Mouse (Mus musculus) heart, postnatal 0 days (tissue): ENCODE results near the gene Gtsf1l. TPM values are rescaled to one million over a fixed set of nuclear protein-coding genes. Genes with fewer than 3 reads are reported as not detected.

Experiments used
- ATAC-seq: fragments of 200-750 bp; cut with Nextera tagmentation; 2 replicates; pipeline ENCODE4 v1.8.0; 2017; ENCODE audit warnings: low read depth, moderate number of reproducible peaks, moderate library complexity; ENCODE audit not compliant: insufficient read depth
- DNase-seq: peaks from one replicate; pipeline ENCODE4 v3.0.0-alpha.2; 2016; ENCODE audit warnings: low spot score
- H3K27ac ChIP-seq: fragments of 300-500 bp; sonication (generic); 2 replicates; pipeline ENCODE4 v1.5.1; 2014; ENCODE audit warnings: low read depth, mild to moderate bottlenecking
- H3K27me3 ChIP-seq: fragments of 300-500 bp; sonication (generic); 2 replicates; pipeline ENCODE4 v1.6.1; 2014; ENCODE audit warnings: low read length, mixed read lengths; ENCODE audit not compliant: control insufficient read depth, insufficient read depth
- H3K36me3 ChIP-seq: fragments of 300-500 bp; sonication (generic); replicated peaks from 2 replicates; pipeline ENCODE4 v1.6.1; 2014; ENCODE audit warnings: low read length, mixed read lengths; ENCODE audit not compliant: control insufficient read depth, insufficient read depth
- H3K4me1 ChIP-seq: fragments of 300-500 bp; sonication (generic); 2 replicates; pipeline ENCODE4 v1.6.1; 2014; ENCODE audit warnings: antibody characterized with exemption; ENCODE audit not compliant: control insufficient read depth, insufficient read depth
- H3K4me2 ChIP-seq: fragments of 300-500 bp; sonication (generic); 2 replicates; pipeline ENCODE4 v1.6.1; 2014; ENCODE audit warnings: low read depth, mild to moderate bottlenecking, low read length, moderate library complexity
- H3K4me3 ChIP-seq: fragments of 300-500 bp; sonication (generic); 2 replicates; pipeline ENCODE4 v1.5.1; 2014; ENCODE audit warnings: low read depth, low read length
- H3K9ac ChIP-seq: fragments of 300-500 bp; sonication (generic); replicated peaks from 2 replicates; pipeline ENCODE4 v1.6.1; 2014; ENCODE audit warnings: low read depth, low read length, mixed read lengths
- H3K9me3 ChIP-seq: fragments of 300-500 bp; sonication (generic); replicated peaks from 2 replicates; pipeline ENCODE4 v1.6.1; 2016; ENCODE audit warnings: low read length; ENCODE audit not compliant: control insufficient read depth
- CTCF ChIP-seq: IDR thresholded peaks from 2 replicates; pipeline ENCODE4 v1.5.1; 2016; ENCODE audit warnings: antibody characterized with exemption, control low read depth, low read depth
- EP300 ChIP-seq: IDR thresholded peaks from 2 replicates; pipeline ENCODE4 v1.6.1; 2016; ENCODE audit warnings: antibody characterized with exemption, low read depth
- WGBS: fragments of 180-500 bp; shearing (Covaris S2); extraction: QIAGEN DNeasy Blood & Tissue Kit; methylation state at CpG from one replicate; pipeline ENCODE4 v1.1.7; 2014; 5-methylcytosine and 5-hydroxymethylcytosine counted together
- polyA plus RNA-seq: library from polyadenylated mRNA; unstranded; fragments of >200 nt; fragmentation: Nextera tagmentation; extraction: Ambion mirVana; gene quantifications from 2 replicates; pipeline ENCODE4 v1.2.1, GENCODE M21; 2015
- total RNA-seq: library from RNA; depleted of rRNA; stranded (reverse); fragments of >200 nt; gene quantifications from 2 replicates; pipeline ENCODE4 v1.2.3, GENCODE M21; 2014; ENCODE audit warnings: low replicate concordance

The Gtsf1l gene
- total and polyA plus RNA-seq, 2 experiments from 2014 or later: not detected

DNA sequence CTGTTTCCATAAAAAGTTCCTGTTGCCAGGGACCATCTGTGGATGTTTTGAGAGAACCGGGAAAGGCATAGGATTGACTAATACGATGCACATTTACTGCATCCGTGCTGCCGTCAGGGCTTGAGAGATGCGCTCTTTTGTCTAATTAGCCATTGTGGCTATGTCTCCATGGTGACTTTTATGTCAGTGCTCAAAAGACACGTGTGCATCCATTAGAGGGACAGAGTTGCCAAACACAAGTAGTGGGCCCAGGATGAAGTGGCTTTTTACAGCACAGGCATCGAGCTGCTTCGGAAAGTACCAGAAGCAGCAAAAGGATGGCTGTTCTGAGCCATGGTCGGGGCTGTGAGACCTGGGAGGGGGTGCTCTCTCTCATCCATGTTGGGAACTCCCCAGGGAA is 20.7 kb upstream of the Gtsf1l start:
- Histone ChIP-seq H3K4me2 (no peak overlapping the region), H3K27me3 (no peaks in the 10 kb centered on the region), H3K27ac (no peak overlapping the region), H3K4me1 (0 out of 2 replicates have a peak, but pooled peaks cover 3% of the 10 kb centered on the region), H3K36me3 (no peaks in the 10 kb centered on the region), H3K9me3 (no peaks in the 10 kb centered on the region), H3K9ac (no peak overlapping the region), H3K4me3 (no peak overlapping the region)
- ATAC-seq: no peak
- 75% methylated on average over 9 of the region's 9 CpGs for WGBS
- TF ChIP-seq CTCF (no peak), EP300 (no peak)
- DNase-seq: no peak

DNA sequence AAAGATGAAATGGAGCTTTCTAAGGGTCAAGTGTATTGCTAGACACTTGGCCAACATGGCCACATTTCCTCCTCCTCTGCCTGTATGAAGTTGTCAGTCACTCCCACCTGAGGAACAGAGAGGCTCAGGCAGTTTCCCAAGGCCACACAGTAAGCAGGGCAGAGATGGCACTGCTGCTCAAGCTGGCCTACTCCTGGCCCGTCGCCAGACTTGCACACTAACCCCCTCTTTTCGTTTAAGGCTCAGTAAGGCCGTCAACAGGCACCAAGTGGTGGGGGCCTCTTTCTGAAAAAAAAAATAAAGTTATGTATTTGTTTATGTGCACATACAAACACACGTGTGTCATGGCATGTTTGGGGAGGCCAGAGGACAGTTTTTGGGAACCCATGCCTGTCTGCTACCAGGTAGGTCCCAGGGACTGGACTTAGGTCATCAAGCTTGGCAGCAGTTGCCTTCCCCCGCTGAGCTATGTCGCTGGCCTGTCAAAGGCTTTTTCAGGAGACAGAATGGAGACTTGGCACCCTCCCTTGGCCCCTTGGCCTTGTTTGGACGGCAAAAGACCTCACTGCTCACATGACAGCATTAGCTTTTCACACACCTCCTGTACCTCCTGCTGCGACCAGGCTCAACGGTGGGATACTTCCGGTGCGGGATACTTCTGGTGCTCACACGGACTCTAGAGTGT is 16.6 kb upstream of the Gtsf1l start:
- H3K4me2 ChIP-seq: no peak overlapping the region
- H3K4me3 ChIP-seq: no peak overlapping the region
- H3K36me3 ChIP-seq: no peaks in the 10 kb centered on the region
- no peaks in the 10 kb centered on the region for H3K27me3 ChIP-seq
- no peak overlapping the region for H3K27ac ChIP-seq
- TF ChIP-seq CTCF: no peak
- TF ChIP-seq EP300: no peak
- H3K9me3 ChIP-seq: no peaks in the 10 kb centered on the region
- DNase-seq (no peak), ATAC-seq (no peak)
- 59% methylated on average over 13 of the region's 13 CpGs for WGBS
- H3K4me1 ChIP-seq: 0 out of 2 replicates have a peak, but pooled peaks cover 3% of the 10 kb centered on the region
- no peak overlapping the region for H3K9ac ChIP-seq

DNA sequence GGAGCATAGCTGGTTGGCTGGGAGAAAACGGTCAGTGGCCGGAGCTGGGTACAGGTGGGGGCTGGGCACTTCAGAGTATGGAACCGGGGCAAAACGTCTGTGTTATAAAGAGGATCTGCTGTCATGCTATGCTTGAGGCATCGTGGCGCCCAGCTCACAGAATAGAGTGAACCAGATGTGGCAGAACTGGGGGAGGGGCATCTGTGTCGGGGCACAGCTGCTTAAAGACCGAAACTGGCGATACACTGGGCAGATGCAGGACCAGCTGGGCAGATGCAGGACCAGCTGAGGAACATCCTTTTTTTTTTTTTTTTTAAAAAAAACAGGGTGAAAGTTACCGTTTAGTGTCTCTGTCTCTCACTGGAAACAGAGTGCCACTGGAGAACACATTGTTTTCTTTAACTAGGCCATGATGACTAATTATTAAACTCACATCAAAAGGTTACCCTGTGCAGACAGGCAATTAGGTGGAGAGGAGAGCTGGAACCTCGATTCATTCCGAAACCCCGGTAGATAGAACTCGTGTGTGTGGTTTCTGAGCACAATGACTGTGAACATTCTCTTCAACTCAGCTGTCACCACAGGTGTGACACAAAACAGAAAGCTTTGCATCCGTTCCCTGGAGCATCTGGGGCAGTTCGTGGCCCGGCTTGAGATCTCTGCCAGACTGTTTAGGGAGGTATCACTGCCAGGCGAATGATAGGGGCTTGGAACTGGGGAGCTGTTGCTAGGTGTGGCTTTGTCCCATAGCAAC is 15.4 kb upstream of the Gtsf1l start:
- H3K4me3 ChIP-seq: no peak overlapping the region
- H3K27me3 ChIP-seq: no peaks in the 10 kb centered on the region
- ATAC-seq (no peak), DNase-seq (no peak)
- H3K4me2 ChIP-seq: no peak overlapping the region
- no peak overlapping the region for H3K27ac ChIP-seq
- TF ChIP-seq EP300: no peak
- no peak for TF ChIP-seq CTCF
- no peaks in the 10 kb centered on the region for H3K9me3 ChIP-seq
- no peaks in the 10 kb centered on the region for H3K36me3 ChIP-seq
- H3K4me1 ChIP-seq: 0 out of 2 replicates have a peak, but pooled peaks cover 3% of the 10 kb centered on the region
- H3K9ac ChIP-seq: no peak overlapping the region
- WGBS: 53% methylated on average over 18 of the region's 18 CpGs

DNA sequence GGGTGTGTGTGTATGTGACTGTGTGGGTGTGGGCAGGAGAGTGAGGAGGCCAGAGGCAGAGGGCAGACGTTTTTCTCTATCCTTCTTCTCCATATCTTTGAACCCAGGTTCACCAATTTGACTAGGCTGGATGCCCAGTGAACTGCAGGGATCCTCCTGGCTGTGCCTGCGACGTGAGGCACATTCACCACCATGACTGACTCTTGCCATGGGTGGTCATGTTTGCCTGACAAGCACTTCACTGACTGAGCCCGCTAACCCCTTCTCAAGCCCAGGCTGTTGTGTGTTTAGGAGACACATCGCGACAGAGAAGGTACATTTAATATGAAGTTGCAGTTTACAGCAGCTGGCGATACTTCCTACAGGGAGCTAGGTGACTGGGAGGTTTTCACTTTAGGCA is 14.6 kb upstream of the Gtsf1l start:
- Histone ChIP-seq H3K9ac (no peak overlapping the region), H3K27ac (no peak overlapping the region), H3K4me1 (0 out of 2 replicates have a peak, but pooled peaks cover 3% of the 10 kb centered on the region), H3K9me3 (no peaks in the 10 kb centered on the region), H3K4me2 (no peak overlapping the region), H3K36me3 (no peaks in the 10 kb centered on the region), H3K4me3 (no peak overlapping the region), H3K27me3 (no peaks in the 10 kb centered on the region)
- WGBS: 52% methylated on average over 7 of the region's 7 CpGs
- no peak for TF ChIP-seq CTCF
- TF ChIP-seq EP300: no peak
- DNase-seq (no peak), ATAC-seq (no peak)

DNA sequence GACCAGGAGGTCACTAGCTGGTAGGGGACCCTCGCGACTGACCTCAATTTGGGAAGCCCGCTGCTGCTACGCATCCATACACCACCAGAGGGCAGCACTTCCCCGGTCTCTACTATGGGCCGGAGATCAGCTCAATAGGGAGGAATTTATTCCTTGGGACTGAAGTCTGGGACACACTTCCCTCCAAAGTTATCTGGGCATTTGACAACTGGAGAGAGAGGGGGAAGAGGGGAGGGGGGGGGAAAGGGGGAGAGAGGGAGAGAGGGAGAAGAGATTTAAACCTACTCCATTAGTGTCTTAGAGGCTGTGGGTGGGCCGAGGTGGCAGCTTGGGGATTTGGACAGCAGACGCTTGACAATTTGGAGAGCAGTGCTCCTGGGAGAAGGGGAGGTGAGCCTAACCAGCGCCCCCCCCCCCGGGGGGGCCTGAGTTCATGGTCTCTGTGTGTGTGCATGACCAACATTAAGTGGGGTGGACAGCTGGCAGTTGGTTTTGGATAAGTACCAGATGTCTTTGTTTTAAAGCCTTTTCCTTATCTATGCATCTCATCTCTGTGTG is 14.1 kb upstream of the Gtsf1l start:
- Histone ChIP-seq H3K27me3 (no peaks in the 10 kb centered on the region), H3K4me2 (no peak overlapping the region), H3K4me3 (no peak overlapping the region), H3K9me3 (no peaks in the 10 kb centered on the region), H3K36me3 (no peaks in the 10 kb centered on the region), H3K4me1 (0 out of 2 replicates have a peak, but pooled peaks cover 3% of the 10 kb centered on the region), H3K9ac (no peak overlapping the region), H3K27ac (no peak overlapping the region)
- TF ChIP-seq CTCF: peak; percentile 86
- no peak for TF ChIP-seq EP300
- 2% methylated on average over 10 of the region's 10 CpGs for WGBS
- ATAC-seq (peak; percentile 44; the same call in 1 of the 2 replicates), DNase-seq (peak; percentile 31)
